Mouse (Mus musculus) spleen, postnatal 14 days (tissue): ENCODE measurements around the gene Clec2h.
"Not testable (repeated sequence)": the region's sequence is repeated elsewhere in the genome, so short reads cannot be mapped to it uniquely, and the experiment has no call there.

Experiments used
- DNase-seq, 2 experiments: peaks; one replicate each; pipeline ENCODE4 v3.0.0; 2021 to 2022; ENCODE audit warnings: low spot score in 2 of 2

Clec2h gene

DNA sequence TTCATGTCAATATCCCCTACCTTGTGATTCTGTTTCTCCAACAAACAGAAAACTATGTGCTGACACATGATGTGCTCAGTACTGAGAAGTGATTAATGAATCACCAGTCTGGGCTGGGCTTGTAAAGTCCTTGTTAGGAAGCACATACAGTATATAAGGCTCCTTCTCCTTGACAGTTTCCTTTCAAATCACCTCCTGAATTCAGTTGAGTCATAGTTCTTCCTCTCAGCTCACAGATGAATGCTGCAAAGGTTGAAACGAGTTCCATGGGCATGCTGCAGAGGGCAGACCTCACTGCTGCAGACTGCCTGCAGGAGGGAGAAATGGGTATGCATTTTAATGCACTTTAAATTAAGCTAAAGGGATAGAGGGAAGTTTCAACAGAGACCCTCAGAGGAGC is at the start of gene Clec2h:
TSS of gene Clec2h (plus strand) at position 180 of the 400 bp plus-strand sequence.
- no peak for DNase-seq

DNA sequence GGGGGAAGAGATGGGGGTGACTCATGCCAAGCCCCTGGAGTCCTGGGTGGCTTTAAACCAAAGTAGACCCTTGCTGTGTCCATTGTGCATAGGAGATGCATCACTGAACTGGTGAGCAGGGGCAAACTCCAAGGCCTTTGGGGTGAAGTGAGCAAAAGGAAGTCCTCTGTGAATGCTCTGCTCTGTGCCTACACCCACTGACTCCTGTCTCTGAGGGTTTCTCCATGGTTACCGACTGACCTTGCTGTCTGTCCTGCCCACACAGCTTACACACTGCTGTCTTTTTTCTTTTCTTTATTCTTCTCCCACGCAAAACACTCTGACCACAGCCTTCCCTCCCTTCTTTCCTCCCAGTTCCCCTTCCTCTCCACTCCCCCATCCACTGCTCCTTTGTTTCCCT is 39.5 kb upstream of the Clec2h start:
- DNase-seq = no peak

DNA sequence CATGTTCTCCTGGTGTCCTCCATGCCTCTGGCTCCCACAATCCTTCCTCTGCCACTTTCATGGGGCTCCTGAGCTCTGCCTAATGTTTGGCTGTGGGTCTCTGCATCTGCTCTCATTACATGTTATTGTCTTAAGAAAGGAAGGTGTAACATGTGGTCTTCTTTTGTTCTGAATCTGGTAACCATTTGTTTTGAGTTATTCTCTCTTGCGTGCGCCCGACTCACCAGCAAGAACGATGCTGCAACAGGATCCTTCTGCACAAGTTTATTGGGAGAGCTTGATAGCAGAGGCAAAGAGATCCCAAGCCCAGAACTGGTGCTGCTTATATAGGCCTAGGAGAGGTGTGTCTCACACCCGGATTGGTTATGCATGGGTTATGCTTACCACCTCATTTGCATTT is 38.8 kb upstream of the Clec2h start, which contains the start of gene Klrb1a:
TSS of gene Klrb1a (minus strand) at position 101 of the 400 bp plus-strand sequence.
- DNase-seq = not testable (repeated sequence)

DNA sequence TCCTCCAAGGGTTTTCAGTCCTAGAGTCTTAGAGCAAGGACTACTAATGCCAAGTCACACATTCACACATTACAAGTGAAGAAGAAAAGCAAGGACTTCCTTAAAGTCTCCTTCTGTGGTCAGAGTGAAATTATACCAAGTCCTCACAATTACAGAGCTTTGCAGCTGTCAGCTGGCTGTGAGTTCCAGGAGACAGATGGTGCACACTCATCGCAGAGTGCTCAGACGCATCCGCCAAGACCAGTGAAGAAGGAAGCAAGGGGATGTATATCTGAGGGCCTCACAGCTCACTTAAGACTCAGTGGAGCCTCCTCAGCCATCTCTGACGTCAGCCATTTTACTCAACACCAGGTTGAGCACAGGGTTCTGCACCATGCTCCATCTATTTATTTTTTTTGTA is 37.8 kb upstream of the Clec2h start:
- no peak for DNase-seq

DNA sequence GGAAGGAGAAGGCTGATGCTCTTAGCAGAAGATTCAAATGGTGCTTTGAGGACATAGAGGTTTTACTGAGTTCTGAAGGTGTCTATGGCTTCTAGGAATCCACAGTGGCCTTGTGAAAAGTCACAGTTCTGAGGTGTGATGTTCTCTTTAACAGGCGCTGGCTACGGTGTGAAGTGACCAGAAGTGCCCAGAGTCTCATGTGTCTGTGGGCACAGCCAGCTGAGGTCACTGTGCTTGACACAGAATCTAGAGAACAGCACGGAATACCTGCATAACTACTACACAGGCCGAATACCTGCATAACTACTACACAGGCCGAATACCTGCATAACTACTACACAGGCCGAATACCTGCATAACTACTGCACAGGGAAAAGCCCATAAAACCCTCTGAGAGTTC is 36.9 kb upstream of the Clec2h start:
- not testable (repeated sequence) for DNase-seq

DNA sequence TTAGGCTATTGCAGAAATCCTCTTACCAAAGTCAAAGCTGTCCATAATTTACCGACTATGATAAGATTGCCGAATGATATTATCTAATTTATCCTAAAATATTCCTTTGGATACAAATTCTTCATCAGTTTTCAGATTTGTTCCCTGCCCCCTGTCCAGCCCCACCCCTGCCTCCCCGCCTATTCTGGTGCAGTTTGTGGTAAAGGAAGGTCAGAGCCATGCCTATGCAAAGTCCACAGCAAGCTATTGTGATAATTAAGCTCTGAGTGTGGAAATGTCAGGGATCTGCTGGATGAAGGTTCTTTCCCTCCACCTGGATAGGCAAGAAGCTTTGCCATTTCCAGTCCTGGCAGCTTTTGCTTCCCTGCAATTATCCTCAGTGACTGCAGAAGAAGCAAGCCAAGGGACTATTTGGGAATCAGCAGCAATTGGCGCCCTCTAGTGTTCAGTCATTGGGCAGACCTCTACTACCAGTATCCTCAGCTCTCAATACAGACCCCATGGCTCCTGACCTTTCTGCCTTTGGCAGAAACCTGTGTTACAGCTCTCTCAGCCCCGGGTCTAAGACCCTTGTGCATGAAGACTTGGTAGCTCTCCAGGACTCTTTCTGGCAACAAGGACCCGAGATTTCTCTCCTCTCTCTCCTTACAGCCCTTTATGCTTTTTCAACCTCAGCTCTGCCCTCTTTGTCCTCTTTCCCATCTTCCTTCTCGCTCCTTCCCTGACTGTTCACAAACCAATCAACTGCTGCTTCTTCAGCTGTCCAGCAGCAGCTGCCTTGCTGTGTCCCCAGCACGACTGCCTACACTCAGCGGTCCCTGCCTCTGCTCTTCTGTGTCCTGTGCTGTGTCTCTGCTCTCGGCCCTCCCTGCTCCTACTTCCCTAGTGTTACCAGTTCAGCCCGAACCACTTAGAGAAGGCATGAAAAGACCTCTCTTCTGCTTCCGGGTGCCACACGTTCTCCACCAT is 32.1 kb upstream of the Clec2h start:
- DNase-seq = not testable (repeated sequence)

DNA sequence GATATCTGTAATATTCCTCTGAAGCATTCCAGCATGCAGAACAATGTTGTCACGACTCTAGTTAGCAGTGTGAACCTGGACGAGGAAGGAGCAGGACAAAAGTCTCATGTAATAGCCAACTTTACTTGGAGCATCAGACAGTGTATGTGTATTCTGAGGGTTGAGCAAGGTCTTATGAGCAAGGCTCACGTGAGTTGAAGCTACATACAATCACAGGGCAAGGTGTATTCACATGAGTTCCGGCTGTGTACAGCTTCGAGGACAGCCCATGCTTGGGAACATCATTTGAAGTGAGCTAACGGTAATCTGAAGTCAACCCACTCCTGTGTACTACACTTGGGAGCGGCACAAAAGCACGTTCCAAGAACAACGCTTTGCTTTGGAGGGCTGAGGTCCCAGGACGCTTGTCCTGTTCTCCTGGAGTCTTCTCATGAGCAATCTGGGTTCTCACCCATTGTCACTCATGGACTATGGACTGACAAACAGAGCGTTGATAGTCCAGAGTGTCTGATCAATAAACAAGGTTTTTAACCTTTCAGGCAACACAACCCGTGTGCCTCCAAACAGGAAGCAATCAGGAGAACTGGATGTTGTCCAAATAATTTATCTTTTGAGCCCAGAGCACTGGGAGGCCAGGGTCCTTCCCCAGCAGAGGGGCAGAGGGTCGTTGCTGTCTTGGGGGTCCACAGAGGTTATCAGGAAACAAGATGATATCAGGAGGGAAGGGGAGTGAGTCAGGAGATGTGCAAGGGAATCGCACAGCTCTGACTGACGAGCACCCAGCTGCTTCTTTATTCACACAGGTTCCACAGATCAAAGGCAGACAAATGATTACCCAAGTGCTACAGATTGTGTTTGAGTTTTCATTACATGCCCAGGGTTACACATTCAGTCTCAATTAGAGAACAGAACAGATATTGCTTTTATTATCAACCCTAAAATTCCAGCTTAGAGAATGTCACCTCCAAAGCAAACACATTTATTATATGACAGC is 31.0 kb upstream of the Clec2h start:
- not testable (repeated sequence) for DNase-seq

DNA sequence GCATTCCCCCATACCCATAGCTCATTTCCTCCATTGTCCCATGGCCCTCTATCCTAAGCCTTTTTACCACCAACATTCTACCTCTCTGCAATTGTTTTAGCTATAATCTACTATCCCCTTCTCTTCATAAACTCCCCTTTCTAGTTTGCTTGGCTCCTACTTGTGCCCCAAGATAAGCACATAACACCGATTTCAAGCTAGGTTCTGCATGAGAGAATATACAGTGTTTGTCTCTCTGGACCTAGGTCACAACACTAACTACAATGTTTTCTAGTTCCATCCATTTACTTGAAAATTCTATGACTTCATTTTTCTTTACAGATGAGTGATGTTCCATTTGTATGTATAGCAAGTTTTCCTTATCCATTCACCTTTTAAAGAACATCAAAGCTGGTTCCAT is 21.5 kb upstream of the Clec2h start:
- DNase-seq = no peak

DNA sequence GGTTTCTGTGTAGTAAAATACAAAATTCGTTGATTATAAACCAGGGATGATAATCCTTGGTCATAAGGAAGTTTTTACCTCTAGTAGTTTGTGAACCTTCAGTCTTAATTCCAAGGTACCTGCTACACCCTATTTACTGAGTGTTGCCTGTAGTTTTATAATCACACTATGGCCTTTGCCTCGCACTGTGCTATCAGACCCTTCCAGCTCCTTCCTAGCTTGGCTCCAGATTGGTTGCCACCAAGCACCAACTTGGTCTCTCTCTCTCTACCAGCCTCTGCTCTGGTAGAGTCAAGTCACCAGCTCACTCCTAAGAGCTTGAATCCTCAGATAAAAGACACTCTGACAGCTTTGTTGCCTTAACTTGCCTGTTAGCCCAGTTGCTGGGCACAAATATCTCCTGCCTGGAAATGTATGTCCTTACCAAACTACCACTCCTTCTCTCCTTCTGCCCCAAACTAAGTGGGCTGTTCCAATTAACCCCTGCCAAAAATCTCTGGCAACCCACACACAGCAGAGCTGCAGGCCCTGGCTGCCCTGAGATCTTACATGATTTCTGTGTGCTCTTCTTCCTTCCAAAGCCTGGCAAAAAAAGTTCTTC is 21.0 kb upstream of the Clec2h start:
- no peak for DNase-seq

DNA sequence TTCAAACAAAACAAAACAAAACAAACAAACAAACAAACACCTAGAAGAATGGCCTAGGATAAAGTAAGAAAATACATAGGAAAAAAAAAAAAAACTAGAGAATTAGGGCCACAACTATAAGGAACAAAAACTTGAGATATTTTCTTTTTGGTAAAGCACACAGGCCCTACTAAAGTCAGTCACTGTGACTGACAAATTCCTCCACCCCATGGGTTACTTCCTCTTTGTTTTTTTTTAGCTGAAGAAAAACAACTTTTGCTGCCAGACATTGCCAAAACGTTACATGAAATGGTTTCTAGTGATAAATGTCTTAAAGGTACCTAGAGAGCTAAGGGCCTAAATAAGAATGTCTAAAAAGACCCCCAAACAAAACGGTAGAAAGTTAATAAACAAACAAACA is 18.2 kb upstream of the Clec2h start:
- no peak for DNase-seq

DNA sequence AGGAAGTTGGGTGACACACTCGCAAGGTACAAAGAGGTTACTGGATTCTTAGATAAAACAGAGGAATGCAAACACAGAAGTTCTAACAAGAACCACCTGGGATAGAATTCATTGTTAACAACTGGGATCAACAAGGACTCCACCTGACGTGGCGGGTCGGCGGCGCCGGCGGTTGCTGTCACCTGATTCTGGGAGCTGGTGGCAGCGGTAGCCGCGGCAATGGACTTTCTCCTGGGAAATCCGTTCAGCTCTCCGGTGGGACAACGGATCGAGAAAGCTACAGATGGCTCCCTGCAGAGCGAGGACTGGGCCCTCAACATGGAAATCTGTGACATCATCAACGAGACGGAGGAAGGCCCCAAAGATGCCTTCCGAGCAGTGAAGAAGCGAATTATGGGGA is 17.5 kb upstream of the Clec2h start:
- not testable (repeated sequence) for DNase-seq

DNA sequence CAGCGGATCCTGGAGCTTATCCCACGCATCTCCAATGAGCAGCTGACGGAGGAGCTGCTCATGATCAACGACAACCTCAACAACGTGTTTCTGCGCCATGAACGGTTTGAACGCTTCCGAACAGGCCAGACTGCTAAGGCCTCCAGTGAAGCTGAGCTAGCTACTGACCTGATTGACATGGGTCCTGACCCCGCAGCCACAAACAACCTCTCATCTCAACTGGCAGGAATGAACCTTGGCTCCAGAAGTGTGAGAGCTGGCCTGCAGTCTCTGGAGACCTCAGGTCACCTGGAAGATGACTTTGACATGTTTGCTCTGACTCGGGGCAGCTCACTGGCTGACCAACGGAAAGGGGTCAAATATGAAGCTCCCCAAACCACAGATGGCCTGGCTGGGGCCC is 16.5 kb upstream of the Clec2h start:
- DNase-seq = not testable (repeated sequence)

DNA sequence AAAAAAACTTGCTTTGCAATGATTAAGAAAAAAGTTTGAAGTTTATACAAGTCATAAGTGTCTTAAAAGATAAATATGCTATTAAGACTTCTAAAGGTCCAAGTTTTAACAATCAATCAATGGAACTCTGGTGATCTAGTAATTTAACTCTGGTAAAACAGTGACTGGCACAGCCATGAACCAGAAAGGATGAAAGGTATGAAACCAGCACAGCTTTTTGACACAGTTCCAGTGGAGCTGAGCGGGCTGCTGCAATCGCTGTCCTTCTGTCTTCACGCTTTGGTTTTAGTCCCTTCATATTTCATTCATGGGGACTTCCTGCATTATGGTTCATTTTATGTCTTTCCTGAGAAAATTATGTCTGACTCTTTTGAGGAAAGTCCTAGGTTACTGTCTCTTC is 12.5 kb upstream of the Clec2h start:
- DNase-seq = no peak

DNA sequence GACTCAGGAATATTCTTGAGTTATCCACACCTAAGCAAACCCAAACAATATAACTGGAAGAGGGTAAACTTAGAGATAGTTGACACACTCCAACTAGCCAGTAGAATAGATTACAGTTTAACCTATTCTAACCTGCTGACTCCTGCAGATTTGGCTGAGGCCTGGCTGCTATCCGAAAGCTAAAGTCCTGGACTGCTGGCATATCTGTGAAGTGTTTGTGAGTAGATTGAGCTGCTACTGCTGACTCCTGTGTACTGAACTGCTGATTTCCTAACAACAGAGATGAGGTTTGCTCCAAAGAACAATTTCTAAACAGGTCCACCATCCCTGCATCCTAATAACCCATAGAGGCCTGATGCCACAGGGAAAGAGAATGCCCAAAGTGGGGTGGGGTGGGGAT is 12.0 kb upstream of the Clec2h start:
- no peak for DNase-seq

DNA sequence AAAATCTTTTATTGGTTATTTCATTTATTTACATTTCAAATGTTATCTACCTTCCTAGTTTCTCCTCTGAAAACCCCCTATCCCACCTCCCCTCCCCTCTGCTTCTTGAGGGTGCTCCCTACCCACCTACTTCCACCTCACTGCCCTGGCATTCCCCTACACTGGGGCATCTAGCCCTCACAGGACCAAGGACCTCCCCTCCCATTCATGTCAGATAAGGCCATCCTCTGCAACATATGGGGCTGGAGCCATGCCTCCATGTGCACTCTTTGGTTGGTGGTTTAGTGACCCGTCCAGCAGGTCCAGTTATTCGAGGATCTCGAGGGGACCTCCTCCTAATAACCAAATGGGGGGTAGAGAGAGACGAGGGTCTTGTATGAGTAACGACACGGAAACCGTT is 11.4 kb upstream of the Clec2h start:
- not testable (repeated sequence) for DNase-seq

DNA sequence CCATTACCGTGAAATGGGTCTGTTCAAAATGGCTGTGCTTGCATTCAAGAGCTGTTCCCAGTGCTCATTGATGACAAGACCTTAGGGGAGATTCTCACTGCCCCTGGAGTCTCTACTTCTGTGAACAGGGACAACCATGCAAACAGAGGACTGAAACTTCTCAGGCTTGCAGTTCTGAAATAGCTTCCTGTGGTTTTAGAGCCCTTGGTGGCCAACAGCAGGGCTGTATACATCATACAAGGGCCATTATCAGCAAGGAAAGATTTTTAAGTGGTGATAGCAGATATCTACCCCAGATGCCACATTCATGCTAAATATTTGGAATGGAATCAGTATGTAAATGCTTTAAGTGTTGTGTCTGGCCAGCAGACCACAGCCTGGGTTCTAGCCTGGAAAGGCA is 9.2 kb upstream of the Clec2h start:
- no peak for DNase-seq

DNA sequence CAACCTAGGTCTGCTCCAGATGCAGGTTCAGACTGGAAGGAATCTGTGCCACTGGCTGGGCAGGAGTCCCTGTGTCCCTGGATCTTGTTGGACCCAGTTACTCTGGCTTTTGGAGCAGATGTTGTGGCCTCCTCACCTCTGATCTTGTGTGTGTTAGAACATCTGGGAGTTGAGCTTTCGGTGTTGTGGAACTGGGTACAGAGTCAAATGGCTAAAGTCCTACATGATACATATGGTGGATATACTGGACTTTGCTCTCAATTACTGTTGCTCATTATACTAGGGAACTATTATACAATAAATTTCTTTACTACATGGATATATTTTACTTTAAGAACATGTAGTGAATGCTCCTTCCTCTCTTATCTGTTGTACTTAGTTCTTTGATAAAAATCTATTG is 936 bp upstream of the Clec2h start:
- DNase-seq = no peak

DNA sequence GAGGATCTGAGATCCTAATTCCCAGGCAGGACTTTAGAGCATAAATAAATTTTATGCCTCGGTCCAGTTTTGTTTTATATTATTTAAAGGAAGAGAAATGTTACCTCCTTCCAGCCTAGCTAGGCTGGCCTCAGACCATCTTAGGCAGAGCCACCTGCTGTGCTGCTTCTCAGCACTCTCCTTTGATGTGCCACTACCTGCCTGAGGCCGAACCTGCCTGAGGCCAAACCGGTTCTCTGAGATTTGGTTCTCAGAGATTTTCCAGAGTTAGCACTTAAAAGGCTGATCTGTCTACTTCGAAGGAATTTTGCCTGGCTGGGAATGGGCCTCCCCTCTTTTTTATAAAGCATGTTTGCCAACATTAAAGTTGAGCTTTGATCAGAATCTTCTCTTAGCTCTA is 7.8 kb downstream of the Clec2h start:
- DNase-seq = no peak

DNA sequence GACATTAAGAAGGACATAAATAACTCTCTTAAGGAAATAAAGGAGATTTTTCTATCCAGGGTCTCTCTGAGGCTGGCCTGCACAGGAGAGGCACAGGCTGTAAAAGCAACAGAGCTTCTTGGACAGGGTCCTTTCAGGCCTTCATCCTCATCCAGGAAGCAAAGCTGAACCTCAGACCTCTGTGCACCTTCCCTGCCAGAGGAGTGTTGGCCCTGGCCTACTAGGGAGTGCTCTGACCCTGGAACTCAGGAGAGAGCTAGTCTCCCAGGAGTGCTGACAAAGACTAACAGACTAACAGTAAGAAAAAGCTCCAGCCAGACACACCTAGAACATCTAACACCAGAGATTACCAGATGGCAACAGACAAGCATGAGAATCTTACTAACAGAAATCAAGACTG is 17.4 kb downstream of the Clec2h start:
- DNase-seq = no peak

DNA sequence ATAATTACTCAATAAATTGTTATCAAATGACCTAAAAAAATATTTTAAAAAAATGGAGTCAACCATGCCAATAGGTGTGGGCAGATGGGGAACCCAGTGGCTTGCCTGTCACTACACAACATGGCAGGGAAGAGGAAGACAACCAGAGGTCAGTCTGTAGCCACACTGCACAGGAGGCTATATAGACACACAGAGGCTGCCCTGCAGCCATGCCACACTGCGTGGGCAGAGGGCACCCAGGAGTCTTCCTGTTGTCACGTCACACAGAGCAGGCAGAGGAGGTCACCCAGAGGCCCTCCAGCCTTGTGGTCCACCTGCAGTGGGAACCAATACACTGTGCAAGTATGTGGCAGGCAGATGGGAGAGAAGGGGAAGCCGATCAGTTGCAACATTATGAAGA is 39.5 kb downstream of the Clec2h start:
- no peak for DNase-seq

DNA sequence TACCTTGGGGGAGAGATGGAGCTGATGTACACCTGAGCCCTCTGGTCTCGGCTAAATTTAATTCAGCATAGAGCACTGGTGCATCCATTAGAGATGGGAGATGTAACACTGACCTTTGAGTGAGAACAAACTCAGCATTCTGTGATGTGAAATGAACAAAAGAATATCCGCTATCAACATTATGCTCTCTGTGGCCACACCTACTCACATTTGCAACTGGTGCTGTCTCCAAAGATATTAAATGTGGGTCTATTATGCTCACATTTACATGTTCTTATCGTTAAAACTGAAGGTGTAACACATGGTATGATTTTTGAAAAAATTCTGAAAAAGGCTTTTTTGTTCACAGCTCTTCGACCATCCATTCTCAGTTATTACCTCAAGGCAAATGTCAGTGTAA is 60.8 kb downstream of the Clec2h start, which contains the start of gene Klrb1:
TSS of gene Klrb1 (minus strand) at position 101 of the 400 bp plus-strand sequence.
- DNase-seq = no peak
